Mouse (Mus musculus): Measurements from ENCODE around the gene Rnf169. TPM values are rescaled to one million over a fixed set of nuclear protein-coding genes. Genes with fewer than 3 reads are reported as not detected.

The Rnf169 gene
- polyA plus RNA-seq, 1 experiment: 2.2 TPM

DNA sequence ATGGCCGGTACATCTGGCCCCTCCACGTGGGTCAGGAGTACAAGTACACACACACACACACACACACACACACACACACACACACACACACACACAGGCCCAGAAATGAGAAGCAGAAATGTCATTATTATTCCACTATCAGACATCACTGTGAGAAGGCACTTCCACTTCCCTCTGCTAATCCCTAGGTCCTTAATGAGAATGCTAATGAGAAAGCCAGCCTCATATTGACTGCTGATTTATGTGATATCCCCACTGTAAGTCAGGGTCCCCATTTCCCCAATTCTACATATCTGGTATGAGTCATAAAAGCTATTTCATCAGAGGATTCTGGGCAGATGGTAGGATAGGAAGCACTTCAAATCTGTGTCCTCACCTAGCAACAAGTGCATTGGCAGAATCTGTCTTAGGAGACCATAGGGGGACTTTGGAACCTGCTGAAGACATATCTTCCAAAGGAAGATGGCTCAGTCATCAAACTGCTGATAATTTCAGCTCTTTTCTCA is 93.0 kb downstream of the Rnf169 start:
- 55% methylated on average over 2 of the region's 2 CpGs for WGBS
- no peaks in the 10 kb centered on the region for H3K4me1 ChIP-seq (ENCODE audit: control insufficient read depth, insufficient read depth, insufficient read length, low read length)
- no peak overlapping the region for H3K4me3 ChIP-seq (ENCODE audit: low read depth, low read length)

DNA sequence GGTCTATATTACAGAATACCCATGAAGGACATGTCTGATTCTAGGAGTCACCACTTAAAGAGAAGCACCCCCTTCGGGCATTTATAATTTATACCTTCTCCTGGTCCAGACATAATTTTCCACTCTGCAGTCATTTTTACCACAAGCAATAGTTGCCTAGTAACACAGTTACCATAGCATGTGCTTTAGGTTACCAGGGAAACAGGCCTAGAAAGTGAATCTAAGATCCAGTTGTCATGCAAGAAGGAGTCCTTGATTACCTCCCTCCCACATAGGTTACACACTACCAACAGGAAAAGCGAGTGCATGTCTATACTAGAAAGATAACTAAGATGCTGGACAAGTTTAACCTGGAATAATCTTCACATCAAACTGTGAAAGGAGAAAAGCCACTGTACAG is 102.0 kb downstream of the Rnf169 start:
- Histone ChIP-seq H3K36me3 (ENCODE audit: control insufficient read depth, insufficient read depth, low read length) (no peaks in the 10 kb centered on the region), H3K27ac (ENCODE audit: insufficient read depth, low read depth, low read length) (no peak overlapping the region), H3K27me3 (ENCODE audit: control insufficient read depth, insufficient read depth, low read length) (no peaks in the 10 kb centered on the region), H3K4me1 (ENCODE audit: control insufficient read depth, insufficient read depth, insufficient read length, low read length) (no peaks in the 10 kb centered on the region), H3K4me3 (ENCODE audit: low read depth, low read length) (no peak overlapping the region)
- TF ChIP-seq POLR2A (IDR thresholded peaks at IDR 0.05; ENCODE audit: low read depth, low read length) (no peak), CTCF (IDR thresholded peaks at IDR 0.05; ENCODE audit: extremely low read depth, insufficient read length, insufficient replicate concordance, low read depth, low read length) (no peak)
- 59% methylated on average over 2 of the region's 2 CpGs for WGBS

More for the DNA sequence above, 93.0 kb downstream of the Rnf169 start:
- H3K27ac ChIP-seq (ENCODE audit: insufficient read depth, low read depth, low read length): no peak overlapping the region
- no peaks in the 10 kb centered on the region for H3K36me3 ChIP-seq (ENCODE audit: control insufficient read depth, insufficient read depth, low read length)
- TF ChIP-seq CTCF (IDR thresholded peaks at IDR 0.05; ENCODE audit: extremely low read depth, insufficient read length, insufficient replicate concordance, low read depth, low read length): no peak
- TF ChIP-seq POLR2A (IDR thresholded peaks at IDR 0.05; ENCODE audit: low read depth, low read length): no peak
- no peaks in the 10 kb centered on the region for H3K27me3 ChIP-seq (ENCODE audit: control insufficient read depth, insufficient read depth, low read length)

DNA sequence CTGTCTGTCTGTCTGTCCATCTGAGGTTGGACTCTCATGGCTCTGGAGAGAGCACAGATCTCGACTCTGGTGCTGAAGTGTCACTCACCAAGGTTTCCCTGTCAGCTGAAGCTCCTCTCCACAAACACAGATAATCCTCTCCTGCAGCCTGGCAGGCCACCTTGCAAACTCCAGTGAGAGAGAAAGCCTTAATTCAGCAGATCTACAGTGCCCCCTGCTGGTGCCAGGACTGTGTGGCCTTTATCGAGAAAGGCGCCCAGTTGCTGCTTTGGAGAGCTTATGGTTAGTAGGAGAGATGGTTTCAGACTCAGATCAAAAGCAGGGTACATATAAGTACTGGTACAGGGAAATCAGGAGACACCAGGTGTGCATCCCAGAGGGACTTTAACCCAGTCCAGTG is 103.9 kb downstream of the Rnf169 start:
- no peaks in the 10 kb centered on the region for H3K27me3 ChIP-seq (ENCODE audit: control insufficient read depth, insufficient read depth, low read length)
- under 1% methylated on average over 3 of the region's 3 CpGs for WGBS
- H3K4me3 ChIP-seq (ENCODE audit: low read depth, low read length): no peak overlapping the region
- no peak overlapping the region for H3K27ac ChIP-seq (ENCODE audit: insufficient read depth, low read depth, low read length)
- H3K36me3 ChIP-seq (ENCODE audit: control insufficient read depth, insufficient read depth, low read length): no peaks in the 10 kb centered on the region
- TF ChIP-seq POLR2A (IDR thresholded peaks at IDR 0.05; ENCODE audit: low read depth, low read length): no peak
- TF ChIP-seq CTCF (IDR thresholded peaks at IDR 0.05; ENCODE audit: extremely low read depth, insufficient read length, insufficient replicate concordance, low read depth, low read length): peak; percentile 90; the same call in 1 of the 2 replicates
- no peaks in the 10 kb centered on the region for H3K4me1 ChIP-seq (ENCODE audit: control insufficient read depth, insufficient read depth, insufficient read length, low read length)

GRCm38 (mm10) chr7:99875891-99876290 is 104.4 kb downstream of the Rnf169 start:
- WGBS: 57% methylated on average over 5 of the region's 5 CpGs
- Histone ChIP-seq H3K36me3 (ENCODE audit: control insufficient read depth, insufficient read depth, low read length) (no peaks in the 10 kb centered on the region), H3K4me1 (ENCODE audit: control insufficient read depth, insufficient read depth, insufficient read length, low read length) (no peaks in the 10 kb centered on the region), H3K27me3 (ENCODE audit: control insufficient read depth, insufficient read depth, low read length) (no peaks in the 10 kb centered on the region), H3K4me3 (ENCODE audit: low read depth, low read length) (no peak overlapping the region), H3K27ac (ENCODE audit: insufficient read depth, low read depth, low read length) (no peak overlapping the region)
- no peak for TF ChIP-seq POLR2A (IDR thresholded peaks at IDR 0.05; ENCODE audit: low read depth, low read length)
- TF ChIP-seq CTCF (IDR thresholded peaks at IDR 0.05; ENCODE audit: extremely low read depth, insufficient read length, insufficient replicate concordance, low read depth, low read length): no peak

- H3K4me3 ChIP-seq (ENCODE audit: low read depth, low read length): no peak overlapping the region
- H3K27ac ChIP-seq (ENCODE audit: insufficient read depth, low read depth, low read length): no peak overlapping the region
- no peaks in the 10 kb centered on the region for H3K27me3 ChIP-seq (ENCODE audit: control insufficient read depth, insufficient read depth, low read length)
- 76% methylated on average over 6 of the region's 6 CpGs for WGBS
- H3K4me1 ChIP-seq (ENCODE audit: control insufficient read depth, insufficient read depth, insufficient read length, low read length): no peaks in the 10 kb centered on the region
- TF ChIP-seq POLR2A (IDR thresholded peaks at IDR 0.05; ENCODE audit: low read depth, low read length) (no peak), CTCF (IDR thresholded peaks at IDR 0.05; ENCODE audit: extremely low read depth, insufficient read length, insufficient replicate concordance, low read depth, low read length) (no peak)
- H3K36me3 ChIP-seq (ENCODE audit: control insufficient read depth, insufficient read depth, low read length): no peaks in the 10 kb centered on the region
These were observed 106.3 kb downstream of the Rnf169 start for GRCm38 (mm10) chr7:99873965-99874364.

Other genes starting within 250 kb of the Rnf169 start
- gene Olfr521, start 216.9 kb downstream of the Rnf169 start, polyA plus RNA-seq (2012; rRNA removed): not detected in 2 replicates
- gene Neu3, start 152.0 kb downstream of the Rnf169 start, polyA plus RNA-seq (2012; rRNA removed): 0.82 and 1.3 TPM in 2 replicates
- gene Xrra1, start 121.3 kb downstream of the Rnf169 start, polyA plus RNA-seq (2012; rRNA removed): 0.05 TPM in 1 of 2 replicates, not detected in the other
- gene Spcs2, start 117.0 kb downstream of the Rnf169 start, polyA plus RNA-seq (2012; rRNA removed): 6.3 and 12.0 TPM in 2 replicates
- 0.34 and 0.85 TPM in 2 replicates for gene Chrdl2, start 25.7 kb upstream of the Rnf169 start, polyA plus RNA-seq (2012; rRNA removed)
- gene Pold3, start 141.1 kb upstream of the Rnf169 start, polyA plus RNA-seq (2012; rRNA removed): 2.4 and 4.2 TPM in 2 replicates
- gene Lipt2, start 178.8 kb upstream of the Rnf169 start, polyA plus RNA-seq (2012; rRNA removed): 11.5 and 13.2 TPM in 2 replicates
- 94.9 and 97.8 TPM in 2 replicates for gene Kcne3, start 196.1 kb upstream of the Rnf169 start, polyA plus RNA-seq (2012; rRNA removed)
- 1.3 and 1.5 TPM in 2 replicates for gene Pgm2l1, start 246.9 kb upstream of the Rnf169 start, polyA plus RNA-seq (2012; rRNA removed)